Mouse (Mus musculus): Measurements from ENCODE around the gene Zzef1. TPM values are rescaled to one million over a fixed set of nuclear protein-coding genes. Genes with fewer than 3 reads are reported as not detected.

Gene Zzef1
- polyA plus RNA-seq, 1 experiment from 2014 or later = 10.5 TPM

- H3K4me3 ChIP-seq (ENCODE audit: low read length) = 0 out of 2 replicates have a peak overlapping the region, but pooled peaks have one; percentile 1
- WGBS = 50% methylated on average over 20 of the region's 20 CpGs
These were observed 144.4 kb downstream of the Zzef1 start for GRCm38 (mm10) chr11:72940208-72941143.

GRCm38 (mm10) chr11:72944996-72945793 is 149.2 kb downstream of the Zzef1 start:
- no peak for ATAC-seq (ENCODE audit: low FRiP score, low TSS enrichment)
- H3K36me3 ChIP-seq (ENCODE audit: control insufficient read depth, insufficient read depth, low read length) = no peaks in the 10 kb centered on the region
- 37% methylated on average over 7 of the region's 7 CpGs for WGBS
- no peak overlapping the region; the same call in 1 of the 2 replicates for H3K27ac ChIP-seq (ENCODE audit: low read depth, low read length)
- no peaks in the 10 kb centered on the region for H3K27me3 ChIP-seq (ENCODE audit: control insufficient read depth, insufficient read depth, low read length)
- no peak overlapping the region for H3K9ac ChIP-seq (ENCODE audit: low read depth, low read length)
- H3K4me1 ChIP-seq (ENCODE audit: control insufficient read depth, insufficient read depth, low read length) = peaks cover 26% of the 10 kb centered on the region
- no peaks in the 10 kb centered on the region for H3K9me3 ChIP-seq (ENCODE audit: control insufficient read depth, low read length)
- H3K4me3 ChIP-seq (ENCODE audit: low read length) = no peak overlapping the region
- no peak overlapping the region for H3K4me2 ChIP-seq (replicated peaks; ENCODE audit: low read depth, low read length)

More at GRCm38 (mm10) chr11:72940208-72941143, 144.4 kb downstream of the Zzef1 start:
- no peak; the same call in 1 of the 2 replicates for ATAC-seq (ENCODE audit: low FRiP score, low TSS enrichment)
- Histone ChIP-seq H3K9me3 (ENCODE audit: control insufficient read depth, low read length) (no peaks in the 10 kb centered on the region), H3K9ac (ENCODE audit: low read depth, low read length) (no peak overlapping the region), H3K4me2 (replicated peaks; ENCODE audit: low read depth, low read length) (peak overlapping the region; percentile 1; the same call in 1 of the 2 replicates), H3K27ac (ENCODE audit: low read depth, low read length) (no peak overlapping the region), H3K36me3 (ENCODE audit: control insufficient read depth, insufficient read depth, low read length) (no peaks in the 10 kb centered on the region), H3K27me3 (ENCODE audit: control insufficient read depth, insufficient read depth, low read length) (no peaks in the 10 kb centered on the region), H3K4me1 (ENCODE audit: control insufficient read depth, insufficient read depth, low read length) (peaks cover 7% of the 10 kb centered on the region)

GRCm38 (mm10) chr11:72945875-72946559 is 150.0 kb downstream of the Zzef1 start:
- Histone ChIP-seq H3K4me2 (replicated peaks; ENCODE audit: low read depth, low read length) (no peak overlapping the region), H3K9me3 (ENCODE audit: control insufficient read depth, low read length) (no peaks in the 10 kb centered on the region), H3K9ac (ENCODE audit: low read depth, low read length) (no peak overlapping the region), H3K4me1 (ENCODE audit: control insufficient read depth, insufficient read depth, low read length) (peaks cover 29% of the 10 kb centered on the region), H3K27ac (ENCODE audit: low read depth, low read length) (no peak overlapping the region), H3K36me3 (ENCODE audit: control insufficient read depth, insufficient read depth, low read length) (no peaks in the 10 kb centered on the region), H3K27me3 (ENCODE audit: control insufficient read depth, insufficient read depth, low read length) (no peaks in the 10 kb centered on the region), H3K4me3 (ENCODE audit: low read length) (no peak overlapping the region)
- no peak for ATAC-seq (ENCODE audit: low FRiP score, low TSS enrichment)
- WGBS = 49% methylated on average over 6 of the region's 6 CpGs

GRCm38 (mm10) chr11:72946560-72947119 is 150.6 kb downstream of the Zzef1 start:
- H3K9ac ChIP-seq (ENCODE audit: low read depth, low read length) = no peak overlapping the region
- no peaks in the 10 kb centered on the region for H3K36me3 ChIP-seq (ENCODE audit: control insufficient read depth, insufficient read depth, low read length)
- no peak overlapping the region for H3K4me2 ChIP-seq (replicated peaks; ENCODE audit: low read depth, low read length)
- WGBS = 38% methylated on average over 6 of the region's 6 CpGs
- H3K4me3 ChIP-seq (ENCODE audit: low read length) = no peak overlapping the region
- ATAC-seq (ENCODE audit: low FRiP score, low TSS enrichment) = no peak
- no peaks in the 10 kb centered on the region for H3K9me3 ChIP-seq (ENCODE audit: control insufficient read depth, low read length)
- no peaks in the 10 kb centered on the region for H3K27me3 ChIP-seq (ENCODE audit: control insufficient read depth, insufficient read depth, low read length)
- H3K4me1 ChIP-seq (ENCODE audit: control insufficient read depth, insufficient read depth, low read length) = peaks cover 35% of the 10 kb centered on the region
- no peak overlapping the region for H3K27ac ChIP-seq (ENCODE audit: low read depth, low read length)

- H3K4me1 ChIP-seq (ENCODE audit: control insufficient read depth, insufficient read depth, low read length) = peaks cover 40% of the 10 kb centered on the region
- no peak overlapping the region for H3K27ac ChIP-seq (ENCODE audit: low read depth, low read length)
- H3K4me2 ChIP-seq (replicated peaks; ENCODE audit: low read depth, low read length) = no peak overlapping the region
- ATAC-seq (ENCODE audit: low FRiP score, low TSS enrichment) = no peak
- 80% methylated on average over 11 of the region's 11 CpGs for WGBS
- no peak overlapping the region for H3K9ac ChIP-seq (ENCODE audit: low read depth, low read length)
- no peaks in the 10 kb centered on the region for H3K27me3 ChIP-seq (ENCODE audit: control insufficient read depth, insufficient read depth, low read length)
- H3K4me3 ChIP-seq (ENCODE audit: low read length) = no peak overlapping the region
- no peaks in the 10 kb centered on the region for H3K9me3 ChIP-seq (ENCODE audit: control insufficient read depth, low read length)
- no peaks in the 10 kb centered on the region for H3K36me3 ChIP-seq (ENCODE audit: control insufficient read depth, insufficient read depth, low read length)
These were observed 151.8 kb downstream of the Zzef1 start for GRCm38 (mm10) chr11:72947840-72948239.

GRCm38 (mm10) chr11:72948254-72948653 is 152.2 kb downstream of the Zzef1 start:
- 88% methylated on average over 7 of the region's 7 CpGs for WGBS
- Histone ChIP-seq H3K4me3 (ENCODE audit: low read length) (no peak overlapping the region), H3K27me3 (ENCODE audit: control insufficient read depth, insufficient read depth, low read length) (no peaks in the 10 kb centered on the region), H3K4me1 (ENCODE audit: control insufficient read depth, insufficient read depth, low read length) (peaks cover 42% of the 10 kb centered on the region), H3K27ac (ENCODE audit: low read depth, low read length) (no peak overlapping the region), H3K9ac (ENCODE audit: low read depth, low read length) (no peak overlapping the region), H3K36me3 (ENCODE audit: control insufficient read depth, insufficient read depth, low read length) (no peaks in the 10 kb centered on the region), H3K4me2 (replicated peaks; ENCODE audit: low read depth, low read length) (no peak overlapping the region), H3K9me3 (ENCODE audit: control insufficient read depth, low read length) (no peaks in the 10 kb centered on the region)
- ATAC-seq (ENCODE audit: low FRiP score, low TSS enrichment) = no peak

GRCm38 (mm10) chr11:72951137-72952000 is 155.3 kb downstream of the Zzef1 start:
- no peak overlapping the region for H3K4me3 ChIP-seq (ENCODE audit: low read length)
- no peak overlapping the region for H3K9ac ChIP-seq (ENCODE audit: low read depth, low read length)
- WGBS = 40% methylated on average over 22 of the region's 22 CpGs
- no peaks in the 10 kb centered on the region for H3K36me3 ChIP-seq (ENCODE audit: control insufficient read depth, insufficient read depth, low read length)
- ATAC-seq (ENCODE audit: low FRiP score, low TSS enrichment) = peak; percentile 58; the same call in 1 of the 2 replicates
- H3K27me3 ChIP-seq (ENCODE audit: control insufficient read depth, insufficient read depth, low read length) = no peaks in the 10 kb centered on the region
- peak overlapping the region; percentile 18; the same call in 1 of the 2 replicates for H3K27ac ChIP-seq (ENCODE audit: low read depth, low read length)
- peaks cover 31% of the 10 kb centered on the region for H3K4me1 ChIP-seq (ENCODE audit: control insufficient read depth, insufficient read depth, low read length)
- H3K4me2 ChIP-seq (replicated peaks; ENCODE audit: low read depth, low read length) = no peak overlapping the region
- H3K9me3 ChIP-seq (ENCODE audit: control insufficient read depth, low read length) = no peaks in the 10 kb centered on the region

Measured in kidney, embryonic 14.5 days (tissue).